Mouse (Mus musculus): ENCODE results near the gene Dock1. TPM values are rescaled to one million over a fixed set of nuclear protein-coding genes. Genes with fewer than 3 reads are reported as not detected.

The Dock1 gene
- polyA plus RNA-seq, 1 experiment from 2014 or later: 25.6 TPM

GRCm38 (mm10) chr7:135196828-135197227 is 526.4 kb downstream of the Dock1 start:
- Histone ChIP-seq H3K27ac (no peak overlapping the region), H3K9me3 (no peaks in the 10 kb centered on the region), H3K4me1 (no peaks in the 10 kb centered on the region), H3K27me3 (ENCODE audit: poor library complexity, severe bottlenecking) (no peaks in the 10 kb centered on the region), H3K36me3 (replicated peaks) (no peaks in the 10 kb centered on the region), H3K4me3 (no peak overlapping the region)
- no peak for DNase-seq (ENCODE audit: extremely low spot score, low spot score)
- 93% methylated on average over 10 of the region's 10 CpGs for WGBS

GRCm38 (mm10) chr7:135203920-135204319 is 533.5 kb downstream of the Dock1 start:
- Histone ChIP-seq H3K27ac (no peak overlapping the region), H3K36me3 (replicated peaks) (no peaks in the 10 kb centered on the region), H3K4me1 (no peaks in the 10 kb centered on the region), H3K9me3 (no peaks in the 10 kb centered on the region), H3K27me3 (ENCODE audit: poor library complexity, severe bottlenecking) (no peaks in the 10 kb centered on the region), H3K4me3 (no peak overlapping the region)
- DNase-seq (ENCODE audit: extremely low spot score, low spot score): no peak

- no peaks in the 10 kb centered on the region for H3K4me1 ChIP-seq
- no peak overlapping the region for H3K27ac ChIP-seq
- H3K27me3 ChIP-seq (ENCODE audit: poor library complexity, severe bottlenecking): no peaks in the 10 kb centered on the region
- 93% methylated on average over 5 of the region's 5 CpGs for WGBS
- DNase-seq (ENCODE audit: extremely low spot score, low spot score): no peak
- H3K4me3 ChIP-seq: no peak overlapping the region
- no peaks in the 10 kb centered on the region for H3K9me3 ChIP-seq
- H3K36me3 ChIP-seq (replicated peaks): no peaks in the 10 kb centered on the region
These were observed 534.7 kb downstream of the Dock1 start for GRCm38 (mm10) chr7:135205111-135205510.

- Histone ChIP-seq H3K27me3 (ENCODE audit: poor library complexity, severe bottlenecking) (no peaks in the 10 kb centered on the region), H3K4me3 (no peak overlapping the region), H3K36me3 (replicated peaks) (no peaks in the 10 kb centered on the region), H3K4me1 (no peaks in the 10 kb centered on the region), H3K27ac (no peak overlapping the region), H3K9me3 (no peaks in the 10 kb centered on the region)
- whole genome bisulfite sequencing: 90% methylated on average over 6 of the region's 6 CpGs
- no peak for DNase-seq (ENCODE audit: extremely low spot score, low spot score)
These were observed 538.6 kb downstream of the Dock1 start for GRCm38 (mm10) chr7:135208947-135209567.

- Histone ChIP-seq H3K9me3 (no peaks in the 10 kb centered on the region), H3K36me3 (replicated peaks) (no peaks in the 10 kb centered on the region), H3K4me3 (no peak overlapping the region), H3K27me3 (ENCODE audit: poor library complexity, severe bottlenecking) (no peaks in the 10 kb centered on the region), H3K27ac (no peak overlapping the region), H3K4me1 (no peaks in the 10 kb centered on the region)
- no peak for DNase-seq (ENCODE audit: extremely low spot score, low spot score)
These were observed 539.8 kb downstream of the Dock1 start for GRCm38 (mm10) chr7:135210296-135210695.

GRCm38 (mm10) chr7:135210831-135211230 is 540.4 kb downstream of the Dock1 start:
- Histone ChIP-seq H3K27ac (no peak overlapping the region), H3K4me3 (no peak overlapping the region), H3K27me3 (ENCODE audit: poor library complexity, severe bottlenecking) (no peaks in the 10 kb centered on the region), H3K4me1 (no peaks in the 10 kb centered on the region), H3K9me3 (no peaks in the 10 kb centered on the region), H3K36me3 (replicated peaks) (no peaks in the 10 kb centered on the region)
- 89% methylated on average over 2 of the region's 2 CpGs for WGBS
- no peak for DNase-seq (ENCODE audit: extremely low spot score, low spot score)

GRCm38 (mm10) chr7:135212505-135212904 is 542.1 kb downstream of the Dock1 start:
- Histone ChIP-seq H3K4me3 (no peak overlapping the region), H3K9me3 (no peaks in the 10 kb centered on the region), H3K27me3 (ENCODE audit: poor library complexity, severe bottlenecking) (no peaks in the 10 kb centered on the region), H3K36me3 (replicated peaks) (no peaks in the 10 kb centered on the region), H3K27ac (no peak overlapping the region), H3K4me1 (no peaks in the 10 kb centered on the region)
- WGBS: 85% methylated on average over 2 of the region's 2 CpGs
- DNase-seq (ENCODE audit: extremely low spot score, low spot score): no peak

- Histone ChIP-seq H3K9me3 (no peaks in the 10 kb centered on the region), H3K4me1 (no peaks in the 10 kb centered on the region), H3K36me3 (replicated peaks) (no peaks in the 10 kb centered on the region), H3K27me3 (ENCODE audit: poor library complexity, severe bottlenecking) (no peaks in the 10 kb centered on the region), H3K27ac (no peak overlapping the region), H3K4me3 (no peak overlapping the region)
- WGBS: 86% methylated on average over 2 of the region's 2 CpGs
- DNase-seq (ENCODE audit: extremely low spot score, low spot score): no peak
These were observed 551.0 kb downstream of the Dock1 start for GRCm38 (mm10) chr7:135221475-135221874.

Measured in forebrain, embryonic 10.5 days (tissue).